In genomic region chr6:34475974-34476794, GRCm38 (mm10) we compare ENCODE assay signal across 8 mouse cellular contexts. TPM values are rescaled to one million over a fixed set of nuclear protein-coding genes. Genes with fewer than 3 reads are reported as not detected.
DNase-seq lines count a peak whose midpoint lies in the region; ATAC-seq and TF ChIP-seq lines count a peak whose summit lies in the region.

Bpgm (plus strand) TSS chr6:34476207.

- TF ChIP-seq POLR2A in olfactory bulb, adult 2 months (IDR thresholded peaks at IDR 0.05; ENCODE audit: insufficient read depth, low read depth, low read length): peak; percentile 90
- peak; percentile 77 for TF ChIP-seq POLR2A in thymus, adult 2 months (IDR thresholded peaks at IDR 0.05; ENCODE audit: control insufficient read depth, extremely low read depth, insufficient read depth, low read length, poor library complexity)

- H3K9me3 ChIP-seq in G1E (replicated peaks): no peaks in the 10 kb centered on the region
- H3K9me3 ChIP-seq in forebrain, embryonic 16.5 days (ENCODE audit: control insufficient read depth, low read length): no peaks in the 10 kb centered on the region
- no peaks in the 10 kb centered on the region for H3K9me3 ChIP-seq in lung, embryonic 14.5 days (ENCODE audit: low read depth, low read length)

- H3K27ac ChIP-seq in forebrain, embryonic 16.5 days (ENCODE audit: low read length): peak within 1 kb of the TSS; percentile 56; the same call in 1 of the 2 replicates
- peak within 1 kb of the TSS; percentile 92 for H3K27ac ChIP-seq in layer of hippocampus, adult 2 months
- H3K27ac ChIP-seq in lung, embryonic 14.5 days (ENCODE audit: low read depth): peak within 1 kb of the TSS; percentile 58; the same call in 1 of the 2 replicates
- H3K27ac ChIP-seq in olfactory bulb, adult 2 months (ENCODE audit: insufficient read depth, low read depth, low read length): peak within 1 kb of the TSS; percentile 49
- peak within 1 kb of the TSS; percentile 53 for H3K27ac ChIP-seq in thymus, adult 2 months (ENCODE audit: control insufficient read depth, insufficient read depth, low read length)

- H3K9ac ChIP-seq in forebrain, embryonic 16.5 days (replicated peaks; ENCODE audit: low read depth, low read length): peak within 1 kb of the TSS; percentile 75
- H3K9ac ChIP-seq in lung, embryonic 14.5 days: peak within 1 kb of the TSS; percentile 49

- H3K4me2 ChIP-seq in forebrain, embryonic 16.5 days (ENCODE audit: low read length): peak within 1 kb of the TSS; percentile 77
- H3K4me2 ChIP-seq in lung, embryonic 14.5 days: peak within 1 kb of the TSS; percentile 75

- peaks cover 70% of the 10 kb centered on the region for H3K4me1 ChIP-seq in G1E (ENCODE audit: insufficient read depth, low read depth, low read length)
- H3K4me1 ChIP-seq in forebrain, embryonic 16.5 days (replicated peaks; ENCODE audit: control insufficient read depth, insufficient read depth, low read length): peaks cover 37% of the 10 kb centered on the region
- peaks cover 31% of the 10 kb centered on the region; the same call in 1 of the 2 replicates for H3K4me1 ChIP-seq in lung, embryonic 14.5 days (ENCODE audit: insufficient read depth)
- H3K4me1 ChIP-seq in olfactory bulb, adult 2 months (ENCODE audit: control insufficient read depth, insufficient read depth, low read length): peaks cover 6% of the 10 kb centered on the region
- peaks cover 9% of the 10 kb centered on the region; the same call in 1 of the 2 replicates for H3K4me1 ChIP-seq in thymus, adult 2 months (replicated peaks; ENCODE audit: control insufficient read depth, insufficient read depth, low read length)

- ATAC-seq in G1E (ENCODE audit: extremely low read depth, insufficient number of reproducible peaks, low FRiP score, poor library complexity, severe bottlenecking): peak; percentile 91
- peak; percentile 98 for ATAC-seq in forebrain, embryonic 16.5 days
- ATAC-seq in lung, embryonic 14.5 days (ENCODE audit: insufficient read depth): peak; percentile 98

- peak within 1 kb of the TSS; percentile 77 for H3K4me3 ChIP-seq in G1E (ENCODE audit: low read depth, low read length)
- H3K4me3 ChIP-seq in forebrain, embryonic 16.5 days (replicated peaks; ENCODE audit: low read length): peak within 1 kb of the TSS; percentile 69
- peak within 1 kb of the TSS; percentile 63 for H3K4me3 ChIP-seq in layer of hippocampus, adult 2 months
- H3K4me3 ChIP-seq in lung, embryonic 14.5 days (ENCODE audit: low read depth, low read length): peak within 1 kb of the TSS; percentile 48
- H3K4me3 ChIP-seq in olfactory bulb, adult 2 months (ENCODE audit: insufficient read depth, low read depth, low read length): peak within 1 kb of the TSS; percentile 78
- peak within 1 kb of the TSS; percentile 59 for H3K4me3 ChIP-seq in thymus, adult 2 months (ENCODE audit: control insufficient read depth, insufficient read depth, low read length)

- peaks cover 7% of the 10 kb centered on the region for H3K36me3 ChIP-seq in G1E (replicated peaks)
- no peaks in the 10 kb centered on the region for H3K36me3 ChIP-seq in forebrain, embryonic 16.5 days (ENCODE audit: control insufficient read depth, insufficient read depth)
- H3K36me3 ChIP-seq in lung, embryonic 14.5 days (ENCODE audit: insufficient read depth): no peaks in the 10 kb centered on the region
- H3K36me3 ChIP-seq in thymus, adult 2 months (ENCODE audit: control insufficient read depth, insufficient read depth, low read length): no peaks in the 10 kb centered on the region

- DNase-seq in G1E (ENCODE audit: low spot score): peak; percentile 87
- peak; percentile 98 to 100 for DNase-seq in cerebellum, adult 18-20 months
- DNase-seq in heart, postnatal 36 days: peak; percentile 100
- peak; percentile 99 to 100 for DNase-seq in layer of hippocampus, adult 2 months (ENCODE audit: low spot score in 2 of 2)
- DNase-seq in lung, embryonic 14.5 days: peak; percentile 99
- peak; percentile 100 for DNase-seq in thymus, adult 2 months

- under 1% methylated on average over 35 of the region's 35 CpGs for WGBS in forebrain, embryonic 16.5 days
- WGBS in lung, embryonic 14.5 days: under 1% methylated on average over 35 of the region's 35 CpGs
- under 1% methylated on average over 35 of the region's 35 CpGs for WGBS in olfactory bulb, adult 2 months
- under 1% methylated on average over 35 of the region's 35 CpGs for WGBS in thymus, adult 2 months

- intact Hi-C loops in heart, postnatal 36 days (cut with DNase I): no loop called here

- TF ChIP-seq CTCF in G1E (IDR thresholded peaks at IDR 0.05; ENCODE audit: low read depth, low read length): no peak
- no peak for TF ChIP-seq CTCF in layer of hippocampus, adult 2 months (conservative IDR thresholded peaks at IDR 0.05)
- TF ChIP-seq CTCF in lung, embryonic 14.5 days (IDR thresholded peaks at IDR 0.05; ENCODE audit: low read depth): no peak
- no peak for TF ChIP-seq CTCF in olfactory bulb, adult 2 months (IDR thresholded peaks at IDR 0.05; ENCODE audit: insufficient read depth, low read depth, low read length)
- TF ChIP-seq CTCF in thymus, adult 2 months (IDR thresholded peaks at IDR 0.05; ENCODE audit: borderline replicate concordance, control insufficient read depth, extremely low read depth, insufficient read depth, low read length, poor library complexity): no peak

- H3K27me3 ChIP-seq in G1E (ENCODE audit: insufficient read depth, low read length): no peaks in the 10 kb centered on the region
- no peaks in the 10 kb centered on the region; the same call in 1 of the 2 replicates for H3K27me3 ChIP-seq in forebrain, embryonic 16.5 days (replicated peaks; ENCODE audit: control insufficient read depth, insufficient read depth, low read length)
- H3K27me3 ChIP-seq in lung, embryonic 14.5 days (ENCODE audit: insufficient read depth, low read length): no peaks in the 10 kb centered on the region
- no peaks in the 10 kb centered on the region for H3K27me3 ChIP-seq in thymus, adult 2 months (ENCODE audit: control insufficient read depth, insufficient read depth, low read length)

RNA-seq across cellular contexts. Expression of gene Bpgm, which starts in this region (rescaled TPM):
- total RNA-seq in G1E (2014; fragmentation: Nextera tagmentation) (10.4 and 14.5 TPM in 2 replicates), G1E (2017) (26.5 and 28.6 TPM in 2 replicates)
- polyA plus RNA-seq in G1E (2012): 1.4 and 4.9 TPM in 2 replicates
- polyA plus RNA-seq in forebrain, embryonic 16.5 days (2015; fragmentation: Nextera tagmentation; extraction: Ambion mirVana): 64.2 and 68.2 TPM in 2 replicates
- 10 to 100 TPM; 54.7 to 59.1 TPM for total RNA-seq in heart, postnatal 36 days (2021)
- total RNA-seq in layer of hippocampus, adult 2 months (2021): 10 to 100 TPM; 69.8 to 70.9 TPM
- polyA plus RNA-seq in lung, embryonic 14.5 days (2014; fragmentation: Nextera tagmentation; extraction: Ambion mirVana): 51.3 and 52.6 TPM in 2 replicates
- not detected in 2 replicates for polyA plus RNA-seq in olfactory bulb, adult 2 months (2012; ENCODE audit: insufficient read depth, insufficient read length, low replicate concordance, missing spikeins)
- 19.6 and 22.5 TPM in 2 replicates for polyA plus RNA-seq in thymus, adult 2 months (2012; rRNA removed)

Comparison
In these comparisons a context has a peak if more than half of its experiments do, and no peak if none do; other contexts are left out.
1. Peak in every context shown above with its lines: DNase-seq, ATAC-seq, H3K4me3 ChIP-seq and H3K27ac ChIP-seq.